Mouse (Mus musculus): ENCODE measurements around the gene Gm19668. TPM values are rescaled to one million over a fixed set of nuclear protein-coding genes. Genes with fewer than 3 reads are reported as not detected.
A peak's percentile ranks its signal among the peaks of the same experiment; 100 is the strongest.
"Not testable (repeated sequence)": the region's sequence is repeated elsewhere in the genome, so short reads cannot be mapped to it uniquely, and the experiment has no call there.

Gene Gm19668
- polyA plus RNA-seq, 1 experiment from 2014 or later, result not detected

GRCm38 (mm10) chr10:77815514-77815913, 16.6 kb upstream of the Gm19668 start:
- no peak overlapping the region for H3K4me3 ChIP-seq (replicated peaks; ENCODE audit: low read length)
- no peaks in the 10 kb centered on the region for H3K36me3 ChIP-seq (ENCODE audit: control insufficient read depth, insufficient read depth)
- no peaks in the 10 kb centered on the region for H3K4me1 ChIP-seq (replicated peaks; ENCODE audit: control insufficient read depth, insufficient read depth, low read length)
- H3K9ac ChIP-seq (replicated peaks; ENCODE audit: low read depth, low read length), result no peak overlapping the region
- no peaks in the 10 kb centered on the region for H3K9me3 ChIP-seq (ENCODE audit: control insufficient read depth, low read length)
- ATAC-seq, result no peak
- no peak overlapping the region for H3K27ac ChIP-seq (ENCODE audit: low read length)
- WGBS, result 26% methylated on average over 5 of the region's 5 CpGs
- H3K4me2 ChIP-seq (ENCODE audit: low read length), result no peak overlapping the region
- H3K27me3 ChIP-seq (replicated peaks; ENCODE audit: control insufficient read depth, insufficient read depth, low read length), result no peaks in the 10 kb centered on the region

GRCm38 (mm10) chr10:77814382-77814781, 15.4 kb upstream of the Gm19668 start, which contains the start of gene Gm2696:
Gm2696 (plus strand) TSS chr10:77814682.
- no peaks in the 10 kb centered on the region for H3K9me3 ChIP-seq (ENCODE audit: control insufficient read depth, low read length)
- no peak within 1 kb of the TSS for H3K27ac ChIP-seq (ENCODE audit: low read length)
- 48% methylated on average over 4 of the region's 4 CpGs for WGBS
- no peaks in the 10 kb centered on the region for H3K4me1 ChIP-seq (replicated peaks; ENCODE audit: control insufficient read depth, insufficient read depth, low read length)
- H3K4me2 ChIP-seq (ENCODE audit: low read length), result no peak within 1 kb of the TSS
- no peaks in the 10 kb centered on the region for H3K27me3 ChIP-seq (replicated peaks; ENCODE audit: control insufficient read depth, insufficient read depth, low read length)
- ATAC-seq, result no peak
- H3K36me3 ChIP-seq (ENCODE audit: control insufficient read depth, insufficient read depth), result no peaks in the 10 kb centered on the region
- no peak within 1 kb of the TSS for H3K9ac ChIP-seq (replicated peaks; ENCODE audit: low read depth, low read length)
- H3K4me3 ChIP-seq (replicated peaks; ENCODE audit: low read length), result no peak within 1 kb of the TSS

GRCm38 (mm10) chr10:77811743-77812142, 12.8 kb upstream of the Gm19668 start, which contains the start of gene Gm9507:
Gm9507 (minus strand) TSS chr10:77811843.
- no peaks in the 10 kb centered on the region for H3K9me3 ChIP-seq (ENCODE audit: control insufficient read depth, low read length)
- H3K36me3 ChIP-seq (ENCODE audit: control insufficient read depth, insufficient read depth), result no peaks in the 10 kb centered on the region
- no peaks in the 10 kb centered on the region for H3K27me3 ChIP-seq (replicated peaks; ENCODE audit: control insufficient read depth, insufficient read depth, low read length)
- no peak within 1 kb of the TSS for H3K4me2 ChIP-seq (ENCODE audit: low read length)
- H3K27ac ChIP-seq (ENCODE audit: low read length), result no peak within 1 kb of the TSS
- WGBS, result 82% methylated on average over 4 of the region's 5 CpGs
- no peak for ATAC-seq
- no peak within 1 kb of the TSS for H3K9ac ChIP-seq (replicated peaks; ENCODE audit: low read depth, low read length)
- H3K4me1 ChIP-seq (replicated peaks; ENCODE audit: control insufficient read depth, insufficient read depth, low read length), result no peaks in the 10 kb centered on the region
- H3K4me3 ChIP-seq (replicated peaks; ENCODE audit: low read length), result no peak within 1 kb of the TSS

- Histone ChIP-seq H3K4me2 (ENCODE audit: low read length) (no peak overlapping the region), H3K9ac (replicated peaks; ENCODE audit: low read depth, low read length) (no peak overlapping the region), H3K4me1 (replicated peaks; ENCODE audit: control insufficient read depth, insufficient read depth, low read length) (no peaks in the 10 kb centered on the region), H3K36me3 (ENCODE audit: control insufficient read depth, insufficient read depth) (no peaks in the 10 kb centered on the region), H3K4me3 (replicated peaks; ENCODE audit: low read length) (no peak overlapping the region), H3K27ac (ENCODE audit: low read length) (no peak overlapping the region), H3K9me3 (ENCODE audit: control insufficient read depth, low read length) (no peaks in the 10 kb centered on the region), H3K27me3 (replicated peaks; ENCODE audit: control insufficient read depth, insufficient read depth, low read length) (no peaks in the 10 kb centered on the region)
- no peak for ATAC-seq
- 82% methylated on average over 3 of the region's 3 CpGs for WGBS
Observed at GRCm38 (mm10) chr10:77804095-77804494, 5.2 kb upstream of the Gm19668 start.

GRCm38 (mm10) chr10:77798164-77798920, 591 bp downstream of the Gm19668 start:
- not testable (repeated sequence) for H3K4me1 ChIP-seq (replicated peaks; ENCODE audit: control insufficient read depth, insufficient read depth, low read length); ATAC-seq; H3K27me3 ChIP-seq (replicated peaks; ENCODE audit: control insufficient read depth, insufficient read depth, low read length); H3K4me3 ChIP-seq (replicated peaks; ENCODE audit: low read length); H3K36me3 ChIP-seq (ENCODE audit: control insufficient read depth, insufficient read depth); H3K9ac ChIP-seq (replicated peaks; ENCODE audit: low read depth, low read length); H3K9me3 ChIP-seq (ENCODE audit: control insufficient read depth, low read length); H3K4me2 ChIP-seq (ENCODE audit: low read length)
- 0 out of 2 replicates have a peak overlapping the region, but pooled peaks have one; percentile 10 for H3K27ac ChIP-seq (ENCODE audit: low read length)
- WGBS, result 32% methylated on average over 3 of the region's 3 CpGs

- Histone ChIP-seq H3K36me3 (ENCODE audit: control insufficient read depth, insufficient read depth) (no peaks in the 10 kb centered on the region), H3K27me3 (replicated peaks; ENCODE audit: control insufficient read depth, insufficient read depth, low read length) (no peaks in the 10 kb centered on the region), H3K4me3 (replicated peaks; ENCODE audit: low read length) (no peak overlapping the region), H3K4me2 (ENCODE audit: low read length) (no peak overlapping the region), H3K4me1 (replicated peaks; ENCODE audit: control insufficient read depth, insufficient read depth, low read length) (no peaks in the 10 kb centered on the region), H3K9ac (replicated peaks; ENCODE audit: low read depth, low read length) (no peak overlapping the region), H3K27ac (ENCODE audit: low read length) (no peak overlapping the region), H3K9me3 (ENCODE audit: control insufficient read depth, low read length) (no peaks in the 10 kb centered on the region)
- ATAC-seq, result no peak
- 15% methylated on average over 3 of the region's 3 CpGs for WGBS
Observed at GRCm38 (mm10) chr10:77797677-77798076, 1.3 kb downstream of the Gm19668 start.

- H3K27ac ChIP-seq (ENCODE audit: low read length), result no peak within 1 kb of the TSS
- H3K9me3 ChIP-seq (ENCODE audit: control insufficient read depth, low read length), result no peaks in the 10 kb centered on the region
- H3K4me3 ChIP-seq (replicated peaks; ENCODE audit: low read length), result no peak within 1 kb of the TSS
- H3K4me2 ChIP-seq (ENCODE audit: low read length), result no peak within 1 kb of the TSS
- 55% methylated on average over 2 of the region's 2 CpGs for WGBS
- no peaks in the 10 kb centered on the region for H3K36me3 ChIP-seq (ENCODE audit: control insufficient read depth, insufficient read depth)
- H3K9ac ChIP-seq (replicated peaks; ENCODE audit: low read depth, low read length), result no peak within 1 kb of the TSS
- no peak for ATAC-seq
- H3K4me1 ChIP-seq (replicated peaks; ENCODE audit: control insufficient read depth, insufficient read depth, low read length), result no peaks in the 10 kb centered on the region
- H3K27me3 ChIP-seq (replicated peaks; ENCODE audit: control insufficient read depth, insufficient read depth, low read length), result no peaks in the 10 kb centered on the region
Observed at GRCm38 (mm10) chr10:77794976-77795375, 4.0 kb downstream of the Gm19668 start, which contains the start of gene Gm9639. Gm9639 (minus strand) TSS chr10:77795076.

GRCm38 (mm10) chr10:77788621-77789020, 10.3 kb downstream of the Gm19668 start:
- Histone ChIP-seq H3K9ac (replicated peaks; ENCODE audit: low read depth, low read length) (no peak overlapping the region), H3K36me3 (ENCODE audit: control insufficient read depth, insufficient read depth) (no peaks in the 10 kb centered on the region), H3K9me3 (ENCODE audit: control insufficient read depth, low read length) (no peaks in the 10 kb centered on the region), H3K4me2 (ENCODE audit: low read length) (no peak overlapping the region), H3K4me3 (replicated peaks; ENCODE audit: low read length) (no peak overlapping the region), H3K27ac (ENCODE audit: low read length) (no peak overlapping the region), H3K27me3 (replicated peaks; ENCODE audit: control insufficient read depth, insufficient read depth, low read length) (no peaks in the 10 kb centered on the region), H3K4me1 (replicated peaks; ENCODE audit: control insufficient read depth, insufficient read depth, low read length) (no peaks in the 10 kb centered on the region)
- 94% methylated on average over 2 of the region's 2 CpGs for WGBS
- ATAC-seq, result no peak

- not testable (repeated sequence) for H3K4me1 ChIP-seq (replicated peaks; ENCODE audit: control insufficient read depth, insufficient read depth, low read length); H3K4me2 ChIP-seq (ENCODE audit: low read length); H3K9me3 ChIP-seq (ENCODE audit: control insufficient read depth, low read length); H3K4me3 ChIP-seq (replicated peaks; ENCODE audit: low read length); H3K9ac ChIP-seq (replicated peaks; ENCODE audit: low read depth, low read length); ATAC-seq; H3K27ac ChIP-seq (ENCODE audit: low read length); H3K27me3 ChIP-seq (replicated peaks; ENCODE audit: control insufficient read depth, insufficient read depth, low read length); H3K36me3 ChIP-seq (ENCODE audit: control insufficient read depth, insufficient read depth)
- WGBS, result no CpG with 5 or more reads among the region's 1 CpGs
Observed at GRCm38 (mm10) chr10:77787876-77788275, 11.1 kb downstream of the Gm19668 start, which contains the start of gene Gm7137. Gm7137 (minus strand) TSS chr10:77788200.

Data from forebrain, embryonic 16.5 days (tissue).